23 mouse cellular contexts compared by ENCODE assay signal in the genomic region with DNA sequence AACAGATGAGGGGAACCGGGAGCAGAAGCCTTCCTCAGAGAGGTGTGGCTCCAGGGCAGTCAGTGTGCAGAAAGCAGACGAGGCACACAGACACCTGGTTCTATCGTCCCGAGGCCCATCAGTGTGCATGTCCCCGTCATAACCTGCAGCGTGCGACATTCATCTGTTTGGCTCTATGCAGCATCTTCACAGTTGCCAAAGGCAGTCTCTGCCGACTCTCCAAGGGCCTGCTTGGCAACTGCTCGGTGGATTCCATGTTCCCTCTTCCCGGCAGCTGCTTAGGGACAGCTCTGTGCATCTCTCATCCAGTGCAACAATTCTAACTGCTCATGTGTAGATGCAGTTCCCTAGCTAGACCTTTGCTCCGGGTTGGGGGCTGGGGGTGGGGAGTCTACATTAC.
DNase-seq lines count a peak whose midpoint lies in the region; ATAC-seq and TF ChIP-seq lines count a peak whose summit lies in the region.
"Had no signal": no experiment of that assay in that cellular context is flagged by ENCODE, and none has a peak within 500 bp of the region (broad histone marks: within the 10 kb centered on the region; RNA-seq: fewer than 3 reads in every experiment).

No protein-coding gene starts in this region.

- no peak overlapping the region for H3K4me3 ChIP-seq in hindbrain, postnatal 0 days (ENCODE audit: low read length)
- no peak overlapping the region for H3K4me3 ChIP-seq in hindbrain, embryonic 16.5 days (ENCODE audit: low read length)
- no peak overlapping the region for H3K4me3 ChIP-seq in midbrain, embryonic 10.5 days
- H3K4me3 ChIP-seq in midbrain, embryonic 11.5 days (ENCODE audit: low read depth, low read length), result no peak overlapping the region
- H3K4me3 ChIP-seq: embryonic facial prominence, embryonic 15.5 days; erythroblast, embryonic 14.5 days; forebrain, embryonic 10.5 days; heart, embryonic 13.5 days; hindbrain, embryonic 15.5 days had no signal

- H3K36me3 ChIP-seq in hindbrain, postnatal 0 days (ENCODE audit: insufficient read depth, low read length), result no peaks in the 10 kb centered on the region
- no peaks in the 10 kb centered on the region for H3K36me3 ChIP-seq in hindbrain, embryonic 16.5 days (ENCODE audit: control insufficient read depth, insufficient read depth, low read length)
- H3K36me3 ChIP-seq in midbrain, embryonic 10.5 days, result no peaks in the 10 kb centered on the region
- no peaks in the 10 kb centered on the region for H3K36me3 ChIP-seq in midbrain, embryonic 11.5 days (ENCODE audit: control insufficient read depth, insufficient read depth, low read length)
- H3K36me3 ChIP-seq: embryonic facial prominence, embryonic 15.5 days; forebrain, embryonic 10.5 days; G1E; heart, embryonic 13.5 days; hindbrain, embryonic 15.5 days had no signal

- H3K4me1 ChIP-seq in hindbrain, postnatal 0 days (ENCODE audit: insufficient read depth, low read length), result no peaks in the 10 kb centered on the region; the same call in 1 of the 2 replicates
- no peaks in the 10 kb centered on the region; the same call in 1 of the 2 replicates for H3K4me1 ChIP-seq in hindbrain, embryonic 16.5 days (ENCODE audit: control insufficient read depth, insufficient read depth, low read depth, low read length)
- H3K4me1 ChIP-seq in midbrain, embryonic 10.5 days, result peaks cover under 1% of the 10 kb centered on the region; the same call in 1 of the 2 replicates
- H3K4me1 ChIP-seq in midbrain, embryonic 11.5 days (ENCODE audit: control insufficient read depth, insufficient read depth, low read length), result no peaks in the 10 kb centered on the region
- H3K4me1 ChIP-seq: heart, embryonic 13.5 days had no signal

- no peak overlapping the region for H3K9ac ChIP-seq in hindbrain, postnatal 0 days (replicated peaks; ENCODE audit: low read length)
- H3K9ac ChIP-seq in hindbrain, embryonic 16.5 days (ENCODE audit: low read depth, low read length), result no peak overlapping the region
- no peak overlapping the region for H3K9ac ChIP-seq in midbrain, embryonic 11.5 days (ENCODE audit: low read length)
- H3K9ac ChIP-seq: embryonic facial prominence, embryonic 15.5 days; heart, embryonic 13.5 days; hindbrain, embryonic 15.5 days had no signal

- H3K27ac ChIP-seq in hindbrain, postnatal 0 days, result no peak overlapping the region
- H3K27ac ChIP-seq in hindbrain, embryonic 16.5 days (ENCODE audit: low read depth, low read length), result no peak overlapping the region
- 0 out of 2 replicates have a peak overlapping the region, but pooled peaks have one; percentile 40 for H3K27ac ChIP-seq in midbrain, embryonic 10.5 days (replicated peaks)
- H3K27ac ChIP-seq in midbrain, embryonic 11.5 days (ENCODE audit: low read depth, low read length), result no peak overlapping the region
- H3K27ac ChIP-seq: embryonic facial prominence, embryonic 15.5 days; forebrain, embryonic 10.5 days; heart, embryonic 13.5 days; hindbrain, embryonic 15.5 days had no signal

- H3K4me2 ChIP-seq in hindbrain, postnatal 0 days (ENCODE audit: low read depth, low read length), result no peak overlapping the region
- no peak overlapping the region for H3K4me2 ChIP-seq in hindbrain, embryonic 16.5 days (ENCODE audit: low read length)
- H3K4me2 ChIP-seq in midbrain, embryonic 11.5 days, result no peak overlapping the region
- H3K4me2 ChIP-seq: embryonic facial prominence, embryonic 15.5 days; heart, embryonic 13.5 days; hindbrain, embryonic 15.5 days had no signal

- ATAC-seq in hindbrain, postnatal 0 days, result no peak
- no peak for ATAC-seq in hindbrain, embryonic 16.5 days
- no peak for ATAC-seq in midbrain, embryonic 11.5 days (ENCODE audit: low FRiP score)
- ATAC-seq: CD4-positive, CD25-positive, alpha-beta regulatory T cell, adult 4 months; forebrain, embryonic 14.5 days had no signal

- TF ChIP-seq CTCF in hindbrain, postnatal 0 days (IDR thresholded peaks at IDR 0.05; ENCODE audit: low read depth), result no peak

- WGBS in hindbrain, postnatal 0 days, result 63% methylated on average over 11 of the region's 11 CpGs
- WGBS in hindbrain, embryonic 16.5 days, result 67% methylated on average over 11 of the region's 11 CpGs
- 90% methylated on average over 11 of the region's 11 CpGs for WGBS in midbrain, embryonic 10.5 days
- 90% methylated on average over 11 of the region's 11 CpGs for WGBS in midbrain, embryonic 11.5 days

- H3K27me3 ChIP-seq in hindbrain, postnatal 0 days (ENCODE audit: insufficient read depth, low read length), result no peaks in the 10 kb centered on the region
- no peaks in the 10 kb centered on the region for H3K27me3 ChIP-seq in hindbrain, embryonic 16.5 days (replicated peaks; ENCODE audit: control insufficient read depth, insufficient read depth, low read length)
- no peaks in the 10 kb centered on the region; the same call in 1 of the 2 replicates for H3K27me3 ChIP-seq in midbrain, embryonic 10.5 days (ENCODE audit: low read depth, poor library complexity, severe bottlenecking)
- H3K27me3 ChIP-seq in midbrain, embryonic 11.5 days (ENCODE audit: control insufficient read depth, insufficient read depth, low read length), result no peaks in the 10 kb centered on the region
- H3K27me3 ChIP-seq: embryonic facial prominence, embryonic 15.5 days; hindbrain, embryonic 15.5 days had no signal

- DNase-seq in cerebellum, postnatal 10 days, result peak; percentile 59 to 69
- DNase-seq in cerebellum, adult 11-12 months, result no peak
- peak; percentile 52 for DNase-seq in hindbrain, postnatal 0 days (ENCODE audit: low spot score)
- no peak for DNase-seq in midbrain, embryonic 10.5 days (ENCODE audit: low spot score)
- no peak for DNase-seq in midbrain, embryonic 11.5 days (ENCODE audit: low spot score, missing footprints)
- DNase-seq in skeletal muscle tissue, adult 2 months (ENCODE audit: low read depth, low spot score), result peak; percentile 18
- DNase-seq: adrenal gland, adult 8-10 months; adrenal gland, postnatal 36 days; B cell, adult 2 months; cerebellum, adult 11 months; cerebellum, adult 9-10 months; embryo, embryonic 11 days; heart, adult 11 months; heart, postnatal 36 days had no signal

- no peaks in the 10 kb centered on the region for H3K9me3 ChIP-seq in hindbrain, postnatal 0 days (ENCODE audit: low read length)
- no peaks in the 10 kb centered on the region for H3K9me3 ChIP-seq in hindbrain, embryonic 16.5 days (ENCODE audit: control insufficient read depth, low read length)
- no peaks in the 10 kb centered on the region for H3K9me3 ChIP-seq in midbrain, embryonic 10.5 days (replicated peaks)
- H3K9me3 ChIP-seq in midbrain, embryonic 11.5 days (ENCODE audit: control insufficient read depth, low read length), result no peaks in the 10 kb centered on the region
- H3K9me3 ChIP-seq: embryonic facial prominence, embryonic 15.5 days; forebrain, embryonic 10.5 days; heart, embryonic 13.5 days; hindbrain, embryonic 15.5 days had no signal

Comparison
In these comparisons a context has a peak if more than half of its experiments do, and no peak if none do; other contexts are left out.
1. DNase-seq: peak in cerebellum, postnatal 10 days (2 of 2), hindbrain, postnatal 0 days (single experiment) and skeletal muscle tissue, adult 2 months (single experiment); none in cerebellum, adult 11-12 months (single experiment), midbrain, embryonic 10.5 days (single experiment) and midbrain, embryonic 11.5 days (single experiment).